Mouse (Mus musculus) embryonic facial prominence, embryonic 13.5 days (tissue): ENCODE data around the gene Smo. TPM values are rescaled to one million over a fixed set of nuclear protein-coding genes. Genes with fewer than 3 reads are reported as not detected.

ENCODE experiments used
- ATAC-seq: fragments of 200-750 bp; cut with Nextera tagmentation; 2 replicates; pipeline ENCODE4 v1.8.0; 2017; ENCODE audit warnings: low read depth; ENCODE audit not compliant: insufficient number of reproducible peaks, insufficient read depth, low FRiP score, low TSS enrichment
- H3K27ac ChIP-seq: fragments of 300-500 bp; sonication (generic); 2 replicates; pipeline ENCODE4 v1.5.1; 2015; ENCODE audit warnings: moderate library complexity, mild to moderate bottlenecking, inconsistent platforms
- H3K27me3 ChIP-seq: fragments of 300-500 bp; sonication (generic); 2 replicates; pipeline ENCODE4 v1.6.1; 2015; ENCODE audit warnings: mild to moderate bottlenecking, inconsistent platforms
- H3K36me3 ChIP-seq: fragments of 300-500 bp; sonication (generic); 2 replicates; pipeline ENCODE4 v1.6.1; 2015; ENCODE audit warnings: mild to moderate bottlenecking, inconsistent platforms
- H3K4me1 ChIP-seq: fragments of 300-500 bp; sonication (generic); 2 replicates; pipeline ENCODE4 v1.6.1; 2015; ENCODE audit warnings: inconsistent platforms
- H3K4me2 ChIP-seq: fragments of 300-500 bp; sonication (generic); 2 replicates; pipeline ENCODE4 v1.6.1; 2015; ENCODE audit warnings: moderate library complexity, mild to moderate bottlenecking, inconsistent platforms
- H3K4me3 ChIP-seq: fragments of 300-500 bp; sonication (generic); 2 replicates; pipeline ENCODE4 v1.5.1; 2015; ENCODE audit warnings: mild to moderate bottlenecking, inconsistent platforms
- H3K9ac ChIP-seq: fragments of 300-500 bp; sonication (generic); 2 replicates; pipeline ENCODE4 v1.6.1; 2015; ENCODE audit warnings: mild to moderate bottlenecking, inconsistent platforms
- H3K9me3 ChIP-seq: fragments of 300-500 bp; sonication (generic); 2 replicates; pipeline ENCODE4 v1.6.1; 2016; ENCODE audit warnings: inconsistent platforms
- WGBS: fragments of 180-500 bp; shearing (Covaris S2); methylation state at CpG from one replicate; pipeline ENCODE4 v1.1.7; 2015; ENCODE audit warnings: mixed read lengths; 5-methylcytosine and 5-hydroxymethylcytosine counted together
- polyA plus RNA-seq: library from polyadenylated mRNA; unstranded; fragments of >200 nt; fragmentation: Nextera tagmentation; extraction: Ambion mirVana; gene quantifications from 2 replicates; pipeline ENCODE4 v1.2.1, GENCODE M21; 2015

Smo gene
- polyA plus RNA-seq: 53.0 and 57.4 TPM in 2 replicates

DNA sequence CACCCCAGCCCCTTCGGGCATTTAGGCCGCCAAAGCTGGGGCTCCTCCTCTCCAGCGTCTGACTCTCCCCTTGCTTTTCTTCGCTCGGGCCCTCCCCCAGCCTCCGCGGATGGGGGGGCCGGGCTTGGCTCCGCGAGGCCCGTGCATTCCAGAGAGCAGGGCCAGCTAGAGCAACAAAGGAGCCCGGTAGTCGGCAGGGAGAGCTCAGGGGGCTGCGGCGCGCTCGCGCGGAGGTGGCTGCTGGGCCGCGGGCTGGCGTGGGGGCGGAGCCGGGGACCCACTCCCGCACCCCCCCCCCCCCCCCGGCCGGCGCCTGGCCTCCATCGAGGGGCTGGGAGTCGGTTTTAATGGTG, at the start of gene Smo:
Smo (plus strand) TSS at position 168 of the 353 bp plus-strand sequence.
- Histone ChIP-seq H3K36me3 (peaks cover 18% of the 10 kb centered on the region), H3K9me3 (no peaks in the 10 kb centered on the region), H3K4me2 (peak within 1 kb of the TSS; percentile 92), H3K9ac (peak within 1 kb of the TSS; percentile 100), H3K4me3 (peak within 1 kb of the TSS; percentile 93), H3K4me1 (peaks cover 29% of the 10 kb centered on the region), H3K27me3 (no peaks in the 10 kb centered on the region), H3K27ac (peak within 1 kb of the TSS; percentile 99)
- 0% methylated on average over 22 of the region's 30 CpGs for WGBS
- peak; percentile 99 for ATAC-seq

DNA sequence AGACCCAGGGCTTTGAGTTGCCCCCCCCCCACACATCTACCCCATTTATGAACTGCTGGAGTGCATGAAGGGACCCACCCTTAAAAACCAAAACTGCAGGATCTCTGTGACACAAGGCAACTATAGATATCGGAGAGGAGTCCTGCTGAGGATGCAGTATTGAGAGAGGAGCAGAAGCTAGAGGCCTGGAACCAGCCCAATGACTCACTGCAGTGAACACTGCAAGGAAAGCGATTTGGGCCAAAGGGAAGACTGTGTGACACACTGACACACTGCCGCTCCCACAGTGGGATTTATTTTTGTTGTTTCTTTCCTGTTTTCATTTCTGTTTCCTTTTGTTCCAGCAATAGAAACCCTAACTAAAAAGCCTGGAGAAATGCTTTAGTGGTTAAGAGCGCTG, 49.4 kb upstream of the Smo start:
- WGBS: 79% methylated on average over 4 of the region's 4 CpGs
- Histone ChIP-seq H3K4me2 (no peak overlapping the region), H3K27me3 (no peaks in the 10 kb centered on the region), H3K4me1 (no peaks in the 10 kb centered on the region), H3K36me3 (no peaks in the 10 kb centered on the region), H3K9ac (no peak overlapping the region), H3K4me3 (no peak overlapping the region), H3K27ac (no peak overlapping the region), H3K9me3 (no peaks in the 10 kb centered on the region)
- ATAC-seq: no peak

GRCm38 (mm10) chr6:29689458-29689857, 45.8 kb upstream of the Smo start:
- no peak for ATAC-seq
- Histone ChIP-seq H3K9me3 (no peaks in the 10 kb centered on the region), H3K9ac (no peak overlapping the region), H3K4me1 (peaks cover 5% of the 10 kb centered on the region), H3K36me3 (no peaks in the 10 kb centered on the region), H3K27ac (no peak overlapping the region), H3K4me3 (no peak overlapping the region), H3K4me2 (no peak overlapping the region), H3K27me3 (peaks cover 30% of the 10 kb centered on the region)
- whole genome bisulfite sequencing: 72% methylated on average over 8 of the region's 8 CpGs

GRCm38 (mm10) chr6:29693953-29694352, 41.4 kb upstream of the Smo start, which contains the start of gene Tspan33:
TSS of gene Tspan33 (plus strand) at chr6:29694222.
- peak within 1 kb of the TSS; percentile 100 for H3K4me2 ChIP-seq
- H3K36me3 ChIP-seq: no peaks in the 10 kb centered on the region
- WGBS: under 1% methylated on average over 41 of the region's 41 CpGs
- H3K4me3 ChIP-seq: peak within 1 kb of the TSS; percentile 71
- H3K27me3 ChIP-seq: peaks cover 50% of the 10 kb centered on the region
- H3K4me1 ChIP-seq: peaks cover 9% of the 10 kb centered on the region
- no peak within 1 kb of the TSS for H3K27ac ChIP-seq
- ATAC-seq: peak; percentile 91
- H3K9ac ChIP-seq: peak within 1 kb of the TSS; percentile 77
- no peaks in the 10 kb centered on the region for H3K9me3 ChIP-seq

- peak overlapping the region; percentile 71 for H3K4me3 ChIP-seq
- 3% methylated on average over 35 of the region's 35 CpGs for WGBS
- no peaks in the 10 kb centered on the region for H3K36me3 ChIP-seq
- H3K4me1 ChIP-seq: peaks cover 9% of the 10 kb centered on the region
- H3K9ac ChIP-seq: peak overlapping the region; percentile 77
- H3K27ac ChIP-seq: no peak overlapping the region
- peaks cover 50% of the 10 kb centered on the region for H3K27me3 ChIP-seq
- no peak for ATAC-seq
- no peaks in the 10 kb centered on the region for H3K9me3 ChIP-seq
- H3K4me2 ChIP-seq: peak overlapping the region; percentile 100
Observed at GRCm38 (mm10) chr6:29694375-29695289, 40.7 kb upstream of the Smo start.

GRCm38 (mm10) chr6:29695290-29695674, 40.0 kb upstream of the Smo start:
- Histone ChIP-seq H3K27me3 (peaks cover 50% of the 10 kb centered on the region), H3K4me3 (no peak overlapping the region), H3K4me2 (no peak overlapping the region), H3K4me1 (peaks cover 9% of the 10 kb centered on the region), H3K9me3 (no peaks in the 10 kb centered on the region), H3K9ac (no peak overlapping the region), H3K27ac (no peak overlapping the region), H3K36me3 (no peaks in the 10 kb centered on the region)
- no peak for ATAC-seq
- WGBS: 38% methylated on average over 3 of the region's 3 CpGs

DNA sequence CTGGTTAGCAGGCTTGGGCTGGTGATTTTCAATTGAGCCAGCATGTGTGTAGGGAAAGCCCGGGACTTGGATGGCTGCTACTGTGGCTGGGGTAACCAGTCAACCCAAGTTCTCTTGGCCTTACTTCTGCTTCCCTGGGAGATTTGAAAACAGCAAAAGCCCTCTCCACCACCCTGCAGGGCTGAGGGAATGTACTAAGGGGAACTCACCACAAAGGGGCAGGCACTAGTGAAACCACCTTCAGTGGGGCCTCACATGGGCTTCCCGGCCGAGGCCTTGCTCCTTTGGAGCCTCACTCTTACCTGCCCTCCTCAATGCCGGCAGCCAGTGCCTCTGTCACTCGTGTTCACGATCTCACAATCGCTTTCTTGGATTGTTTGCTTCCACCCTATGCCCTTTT, 39.3 kb upstream of the Smo start:
- H3K4me1 ChIP-seq: peaks cover 9% of the 10 kb centered on the region
- 77% methylated on average over 7 of the region's 7 CpGs for WGBS
- no peaks in the 10 kb centered on the region for H3K36me3 ChIP-seq
- H3K9me3 ChIP-seq: no peaks in the 10 kb centered on the region
- no peak for ATAC-seq
- peaks cover 50% of the 10 kb centered on the region for H3K27me3 ChIP-seq
- no peak overlapping the region for H3K27ac ChIP-seq
- H3K9ac ChIP-seq: no peak overlapping the region
- H3K4me3 ChIP-seq: no peak overlapping the region
- no peak overlapping the region for H3K4me2 ChIP-seq

DNA sequence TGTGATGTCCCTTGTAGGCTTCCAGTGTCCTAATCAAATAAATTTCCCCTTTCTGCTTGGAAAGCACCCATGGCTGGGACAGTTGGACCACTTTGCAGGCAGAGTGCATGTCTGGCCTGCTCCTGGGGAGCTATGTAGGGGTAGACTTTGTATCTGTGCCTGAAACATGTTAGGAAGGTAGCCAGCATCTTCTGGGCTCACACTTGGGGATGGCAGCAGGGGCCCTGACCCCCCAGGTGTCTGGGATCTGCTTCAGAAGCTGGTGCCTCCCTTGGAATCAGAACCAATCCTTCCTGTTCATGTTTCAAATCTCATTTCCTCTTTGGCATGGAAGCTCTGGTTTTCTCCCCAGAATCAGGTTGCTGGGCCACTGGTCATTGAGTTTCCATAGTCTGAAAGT, 38.2 kb upstream of the Smo start:
- H3K9ac ChIP-seq: no peak overlapping the region
- no peak overlapping the region for H3K27ac ChIP-seq
- H3K4me3 ChIP-seq: no peak overlapping the region
- no peak for ATAC-seq
- H3K4me1 ChIP-seq: peaks cover 9% of the 10 kb centered on the region
- peaks cover 41% of the 10 kb centered on the region for H3K27me3 ChIP-seq
- H3K4me2 ChIP-seq: no peak overlapping the region
- no peaks in the 10 kb centered on the region for H3K36me3 ChIP-seq
- no peaks in the 10 kb centered on the region for H3K9me3 ChIP-seq

DNA sequence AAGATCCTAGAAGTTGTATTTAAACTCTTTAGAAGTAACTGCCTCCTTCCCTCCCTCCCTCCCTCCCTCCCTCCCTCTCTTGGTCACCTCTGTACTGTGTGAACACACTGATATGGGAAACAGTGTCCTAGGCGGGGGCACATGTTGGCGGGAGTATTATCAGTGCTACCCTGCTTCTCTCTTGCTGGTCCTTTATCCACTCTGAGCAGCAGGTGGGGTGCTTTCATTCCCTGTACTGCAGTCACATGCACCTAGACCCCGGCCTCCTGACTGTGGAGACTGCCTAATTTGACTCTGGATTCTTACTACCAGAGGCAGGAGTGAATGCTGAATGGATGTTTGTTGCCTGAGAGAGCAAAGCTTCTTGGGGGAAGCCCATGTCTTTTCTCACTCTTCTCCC, 37.8 kb upstream of the Smo start:
- Histone ChIP-seq H3K27me3 (peaks cover 37% of the 10 kb centered on the region), H3K9me3 (no peaks in the 10 kb centered on the region), H3K9ac (no peak overlapping the region), H3K4me1 (peaks cover 9% of the 10 kb centered on the region), H3K27ac (no peak overlapping the region), H3K4me3 (no peak overlapping the region), H3K36me3 (no peaks in the 10 kb centered on the region), H3K4me2 (no peak overlapping the region)
- WGBS: 24% methylated on average over 3 of the region's 3 CpGs
- no peak for ATAC-seq

GRCm38 (mm10) chr6:29699085-29699745, 36.1 kb upstream of the Smo start:
- no peak for ATAC-seq
- Histone ChIP-seq H3K4me2 (no peak overlapping the region), H3K9ac (no peak overlapping the region), H3K4me3 (no peak overlapping the region), H3K4me1 (peaks cover 6% of the 10 kb centered on the region; the same call in 1 of the 2 replicates), H3K36me3 (no peaks in the 10 kb centered on the region), H3K27ac (no peak overlapping the region), H3K27me3 (peaks cover 22% of the 10 kb centered on the region), H3K9me3 (no peaks in the 10 kb centered on the region)
- 86% methylated on average over 7 of the region's 7 CpGs for WGBS

GRCm38 (mm10) chr6:29701051-29701450, 34.3 kb upstream of the Smo start:
- 78% methylated on average over 6 of the region's 6 CpGs for WGBS
- H3K4me3 ChIP-seq: no peak overlapping the region
- H3K9me3 ChIP-seq: no peaks in the 10 kb centered on the region
- ATAC-seq: no peak
- no peaks in the 10 kb centered on the region for H3K4me1 ChIP-seq
- H3K9ac ChIP-seq: no peak overlapping the region
- H3K27me3 ChIP-seq: peaks cover 4% of the 10 kb centered on the region; the same call in 1 of the 2 replicates
- H3K27ac ChIP-seq: no peak overlapping the region
- no peak overlapping the region for H3K4me2 ChIP-seq
- H3K36me3 ChIP-seq: no peaks in the 10 kb centered on the region

DNA sequence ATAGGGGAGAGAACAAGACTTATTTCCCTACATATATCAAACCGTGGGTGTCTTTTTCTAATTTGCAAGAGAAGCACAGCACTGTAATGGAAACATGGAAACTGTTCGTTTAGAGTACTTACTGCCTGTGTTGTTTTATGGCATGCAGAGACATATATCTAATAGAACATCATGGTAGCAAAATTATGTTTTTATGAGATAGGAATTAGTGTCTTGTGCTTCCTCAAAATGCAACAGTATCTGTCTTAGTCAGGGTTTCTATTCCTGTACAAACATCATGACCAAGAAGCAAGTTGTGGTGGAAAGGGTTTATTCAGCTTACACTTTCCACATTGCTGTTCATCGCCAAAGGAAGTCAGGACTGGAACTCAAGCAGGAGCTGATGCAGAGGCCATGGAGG, 33.2 kb upstream of the Smo start:
- Histone ChIP-seq H3K27me3 (no peaks in the 10 kb centered on the region), H3K4me1 (no peaks in the 10 kb centered on the region), H3K4me3 (no peak overlapping the region), H3K9ac (no peak overlapping the region), H3K36me3 (no peaks in the 10 kb centered on the region), H3K27ac (no peak overlapping the region), H3K9me3 (no peaks in the 10 kb centered on the region), H3K4me2 (no peak overlapping the region)
- ATAC-seq: no peak
- WGBS: 88% methylated on average over 3 of the region's 3 CpGs
